27 mouse cellular contexts compared by ENCODE assay signal in the genomic region with DNA sequence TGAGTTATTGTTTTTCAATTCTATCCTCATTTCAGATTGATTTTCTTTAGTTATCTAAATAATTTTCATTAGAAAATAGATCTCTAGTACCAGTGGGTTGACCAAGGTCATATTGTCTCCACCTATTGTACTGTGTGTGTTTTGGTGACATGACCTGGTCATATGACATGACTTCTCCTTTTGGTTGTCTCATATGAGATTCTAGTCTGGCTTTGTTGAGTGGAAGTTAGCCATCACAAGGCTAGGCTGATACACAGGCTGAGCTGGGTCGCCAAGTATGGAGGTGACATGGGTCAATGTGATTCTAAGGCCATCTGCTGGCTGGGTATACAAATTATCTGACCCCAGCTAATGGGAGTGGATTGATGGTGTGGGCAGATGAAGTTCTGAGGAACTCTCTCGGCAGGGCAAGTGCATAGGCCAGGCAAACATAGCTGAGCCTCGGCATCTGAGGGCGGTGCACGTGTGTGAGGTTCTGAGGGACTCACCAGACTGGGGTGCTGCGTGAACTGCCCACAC. TPM values are rescaled to one million over a fixed set of nuclear protein-coding genes. Genes with fewer than 3 reads are reported as not detected.
DNase-seq lines count a peak whose midpoint lies in the region; ATAC-seq and TF ChIP-seq lines count a peak whose summit lies in the region.
"Had no signal": no experiment of that assay in that cellular context is flagged by ENCODE, and none has a peak within 500 bp of the region (broad histone marks: within the 10 kb centered on the region; RNA-seq: fewer than 3 reads in every experiment).

No protein-coding gene starts in this region.

- peak in 1 of 2 experiments; percentile 23; a peak in 1 of 4 replicates for TF ChIP-seq CTCF in CH12.LX (conservative IDR thresholded peaks at IDR 0.05 in 1 of 2, IDR thresholded peaks at IDR 0.05 in 1 of 2; ENCODE audit: low read depth in 2 of 2, low read length in 2 of 2)

- peak; percentile 75 for DNase-seq in heart, adult 11 months
- DNase-seq in heart, adult 9 months (ENCODE audit: low spot score in 2 of 2) = no peak
- DNase-seq in B cell, adult 2 months = peak; percentile 41 to 52
- DNase-seq in CH12.LX (ENCODE audit: extremely low read depth) = no peak
- no peak for DNase-seq in thymus, postnatal 10 days (ENCODE audit: low spot score in 2 of 2)
- DNase-seq: adrenal gland, postnatal 25 days; cerebellum, adult 18-20 months; cerebellum, adult 9-11 months; cerebellum, postnatal 36 days; gastrocnemius, adult 2 months; gastrocnemius, postnatal 25 days; heart, adult 18-20 months; heart, postnatal 14 days had no signal

- no peaks in the 10 kb centered on the region for H3K27me3 ChIP-seq in CH12.LX (replicated peaks)
- H3K27me3 ChIP-seq: embryonic facial prominence, embryonic 15.5 days; heart, embryonic 15.5 days; intestine, embryonic 15.5 days; Patski had no signal

- no peak overlapping the region for H3K4me3 ChIP-seq in CH12.LX (replicated peaks in 1 of 3; ENCODE audit: low read depth in 2 of 3, low read length in 2 of 3, poor library complexity in 1 of 3)
- H3K4me3 ChIP-seq: embryonic facial prominence, embryonic 15.5 days; erythroblast, embryonic 14.5 days; forebrain, embryonic 10.5 days; gastrocnemius, adult 2 months; heart, embryonic 15.5 days; hindbrain, embryonic 10.5 days; intestine, embryonic 15.5 days had no signal

- no peaks in the 10 kb centered on the region for H3K79me2 ChIP-seq in CH12.LX (replicated peaks; ENCODE audit: control insufficient read depth, extremely low read depth, insufficient read depth, poor library complexity, severe bottlenecking)

- TF ChIP-seq RAD21 in CH12.LX (IDR thresholded peaks at IDR 0.05; ENCODE audit: low read depth, low read length) = no peak; the same call in 1 of the 2 replicates

- no peak overlapping the region for H3K9ac ChIP-seq in CH12.LX (ENCODE audit: insufficient read depth, low read depth)
- H3K9ac ChIP-seq: embryonic facial prominence, embryonic 15.5 days; heart, embryonic 15.5 days; hindbrain, embryonic 14.5 days; intestine, embryonic 15.5 days had no signal

- no peak overlapping the region for H3K27ac ChIP-seq in CH12.LX (ENCODE audit: insufficient read depth, low read depth)
- H3K27ac ChIP-seq: embryonic facial prominence, embryonic 15.5 days; forebrain, embryonic 10.5 days; gastrocnemius, adult 2 months; heart, embryonic 15.5 days; hindbrain, embryonic 10.5 days; hindbrain, embryonic 14.5 days; intestine, embryonic 15.5 days had no signal

- H3K9me3 ChIP-seq in CH12.LX (replicated peaks; ENCODE audit: low read length) = no peaks in the 10 kb centered on the region
- H3K9me3 ChIP-seq: embryonic facial prominence, embryonic 15.5 days; forebrain, embryonic 10.5 days; heart, embryonic 15.5 days; hindbrain, embryonic 10.5 days; intestine, embryonic 15.5 days had no signal

- TF ChIP-seq EP300 in CH12.LX (IDR thresholded peaks at IDR 0.05; ENCODE audit: low read length) = no peak

- H3K4me2 ChIP-seq in CH12.LX (ENCODE audit: insufficient read depth, low read depth, poor library complexity, severe bottlenecking) = no peak overlapping the region
- H3K4me2 ChIP-seq: embryonic facial prominence, embryonic 15.5 days; heart, embryonic 11.5 days; heart, embryonic 15.5 days; hindbrain, embryonic 14.5 days; intestine, embryonic 15.5 days had no signal

- in situ Hi-C loops in CH12.LX (cut with MboI; ENCODE audit: low pct_ligation_motif_present, low pct_unique_long_range_greater_than_20kb, low sequenced_read_pairs) = no loop called here

- H3K4me1 ChIP-seq in CH12.LX (ENCODE audit: control insufficient read depth in 1 of 2, insufficient read depth in 2 of 2) = peaks cover 0 to 4% of the 10 kb centered on the region in 2 experiments; a peak in 1 of 4 replicates
- H3K4me1 ChIP-seq: heart, embryonic 15.5 days; hindbrain, embryonic 10.5 days; intestine, embryonic 15.5 days had no signal

- dilution Hi-C loops in CH12.LX (cut with MboI; ENCODE audit: extremely low pct_ligation_motif_present, extremely low pct_unique_long_range_greater_than_20kb, low sequenced_read_pairs) = no loop called here

- ATAC-seq in monocyte, adult 5-6 weeks (replicated peaks; ENCODE audit: insufficient number of reproducible peaks, low FRiP score, low TSS enrichment, poor library complexity, severe bottlenecking) = peak; percentile 53; the same call in 1 of the 2 replicates
- ATAC-seq in megakaryocyte-erythroid progenitor cell, adult 5-6 weeks (replicated peaks; ENCODE audit: low FRiP score, low TSS enrichment, poor library complexity, severe bottlenecking) = no peak
- ATAC-seq: activated CD4-positive, CD25-positive, alpha-beta regulatory T cell, adult 4 months; CD4-positive, CD25-positive, alpha-beta regulatory T cell, adult 4 months; intestine, embryonic 15.5 days; Patski had no signal

- TF ChIP-seq POLR2A in CH12.LX (IDR thresholded peaks at IDR 0.05; ENCODE audit: low read depth, low read length) = no peak

- H3K36me3 ChIP-seq in CH12.LX (replicated peaks in 1 of 2; ENCODE audit: control insufficient read depth in 1 of 2, insufficient read depth in 1 of 2, low read length in 1 of 2) = no peaks in the 10 kb centered on the region
- H3K36me3 ChIP-seq: embryonic facial prominence, embryonic 15.5 days; forebrain, embryonic 10.5 days; heart, embryonic 15.5 days; intestine, embryonic 15.5 days had no signal

TF ChIP-seq in CH12.LX, 34 proteins besides CTCF, POLR2A, EP300 and RAD21:
- TF ChIP-seq JUN (IDR thresholded peaks at IDR 0.05; ENCODE audit: insufficient read depth, low read depth, low read length) = no peak
- TF ChIP-seq SMC3 (IDR thresholded peaks at IDR 0.05; ENCODE audit: low read depth, low read length) = 0 out of 2 replicates have a peak, but pooled peaks have one; percentile 7
- TF ChIP-seq ZC3H11A (IDR thresholded peaks at IDR 0.05; ENCODE audit: low read depth, low read length) = no peak
- no peak for TF ChIP-seq USF2 (conservative IDR thresholded peaks at IDR 0.05; ENCODE audit: low read depth, low read length)

RNA-seq across cellular contexts. Expression of a gene that starts 36.2 kb away (rescaled TPM):
- total RNA-seq in CH12.LX (2012; rRNA removed) = 0.29 TPM in 1 of 2 replicates, not detected in the other
- total RNA-seq in CH12.LX (2014; rRNA removed) = 0.03 TPM in 1 of 2 replicates, not detected in the other
- 0.11 and 0.27 TPM in 2 replicates for polyA plus RNA-seq in CH12.LX (2012; ENCODE audit: insufficient read length, low read depth)
- total RNA-seq in monocyte, adult 5-6 weeks (2017) = 3.0 to 31.8 TPM (median 7.1 TPM) in 3 replicates
- total RNA-seq in megakaryocyte-erythroid progenitor cell, adult 5-6 weeks (2014; fragmentation: Nextera tagmentation) = 3.5 and 16.9 TPM in 2 replicates
- total RNA-seq in megakaryocyte-erythroid progenitor cell, adult 5-6 weeks (2017) = 0.52 and 0.53 TPM in 2 replicates
- total RNA-seq: MEL had no signal

Comparison
In these comparisons a context has a peak if more than half of its experiments do, and no peak if none do; other contexts are left out.
1. DNase-seq: peak in heart, adult 11 months (single experiment) and B cell, adult 2 months (2 of 2); none in heart, adult 9 months (0 of 2), CH12.LX (single experiment) and thymus, postnatal 10 days (0 of 2).